Mouse (Mus musculus): ENCODE measurements around the gene 2410004B18Rik. TPM values are rescaled to one million over a fixed set of nuclear protein-coding genes. Genes with fewer than 3 reads are reported as not detected.

2410004B18Rik gene
- polyA plus RNA-seq, 1 experiment from 2014 or later: 45.5 TPM

GRCm38 (mm10) chr3:145944348-145944747 is 6.5 kb downstream of the 2410004B18Rik start:
- Histone ChIP-seq H3K9ac (ENCODE audit: low read length) (no peak overlapping the region; the same call in 1 of the 2 replicates), H3K36me3 (ENCODE audit: control insufficient read depth, insufficient read depth) (peaks cover 22% of the 10 kb centered on the region), H3K4me1 (ENCODE audit: control insufficient read depth, insufficient read depth, low read length) (peaks cover 28% of the 10 kb centered on the region), H3K27me3 (ENCODE audit: control insufficient read depth, insufficient read depth, low read length) (no peaks in the 10 kb centered on the region), H3K9me3 (replicated peaks; ENCODE audit: control insufficient read depth, low read length) (no peaks in the 10 kb centered on the region), H3K4me3 (ENCODE audit: low read length) (no peak overlapping the region), H3K4me2 (ENCODE audit: low read depth, low read length) (no peak overlapping the region), H3K27ac (ENCODE audit: low read length) (no peak overlapping the region)
- WGBS: 66% methylated on average over 7 of the region's 7 CpGs
- no peak for ATAC-seq (replicated peaks; ENCODE audit: extremely low read depth, insufficient read depth, low FRiP score)

DNA sequence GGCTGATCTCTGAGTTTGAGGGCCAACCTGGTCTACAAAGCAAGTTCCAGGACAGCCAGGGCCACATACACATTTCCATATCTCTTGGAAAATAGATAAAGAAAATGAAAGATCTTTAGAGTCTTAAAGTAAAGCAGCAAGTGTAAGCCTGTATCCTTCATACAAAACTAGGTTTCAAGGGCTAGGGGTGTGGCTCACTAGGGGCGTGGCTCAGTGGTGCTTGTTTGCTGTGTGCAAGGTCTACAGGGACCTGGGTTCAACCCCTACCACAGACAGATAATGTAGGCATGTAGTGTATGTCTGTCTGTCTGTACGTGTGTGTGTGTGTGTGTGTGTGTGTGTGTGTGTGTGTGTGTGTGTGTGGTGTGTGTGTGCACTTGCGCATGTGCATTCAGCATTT is 8.1 kb downstream of the 2410004B18Rik start:
- Histone ChIP-seq H3K27ac (ENCODE audit: low read length) (peak overlapping the region; percentile 78), H3K9ac (ENCODE audit: low read length) (no peak overlapping the region), H3K4me2 (ENCODE audit: low read depth, low read length) (no peak overlapping the region), H3K4me3 (ENCODE audit: low read length) (no peak overlapping the region), H3K36me3 (ENCODE audit: control insufficient read depth, insufficient read depth) (peaks cover 17% of the 10 kb centered on the region), H3K9me3 (replicated peaks; ENCODE audit: control insufficient read depth, low read length) (no peaks in the 10 kb centered on the region), H3K4me1 (ENCODE audit: control insufficient read depth, insufficient read depth, low read length) (peaks cover 26% of the 10 kb centered on the region), H3K27me3 (ENCODE audit: control insufficient read depth, insufficient read depth, low read length) (no peaks in the 10 kb centered on the region)
- WGBS: 73% methylated on average over 3 of the region's 3 CpGs
- no peak for ATAC-seq (replicated peaks; ENCODE audit: extremely low read depth, insufficient read depth, low FRiP score)

GRCm38 (mm10) chr3:145946654-145947053 is 8.8 kb downstream of the 2410004B18Rik start:
- Histone ChIP-seq H3K27me3 (ENCODE audit: control insufficient read depth, insufficient read depth, low read length) (no peaks in the 10 kb centered on the region), H3K9ac (ENCODE audit: low read length) (no peak overlapping the region), H3K4me1 (ENCODE audit: control insufficient read depth, insufficient read depth, low read length) (peaks cover 28% of the 10 kb centered on the region), H3K27ac (ENCODE audit: low read length) (peak overlapping the region; percentile 78), H3K4me3 (ENCODE audit: low read length) (no peak overlapping the region), H3K4me2 (ENCODE audit: low read depth, low read length) (peak overlapping the region; percentile 27; the same call in 1 of the 2 replicates), H3K9me3 (replicated peaks; ENCODE audit: control insufficient read depth, low read length) (no peaks in the 10 kb centered on the region), H3K36me3 (ENCODE audit: control insufficient read depth, insufficient read depth) (peaks cover 15% of the 10 kb centered on the region)
- peak; percentile 57 for ATAC-seq (replicated peaks; ENCODE audit: extremely low read depth, insufficient read depth, low FRiP score)
- WGBS: 20% methylated on average over 2 of the region's 2 CpGs

DNA sequence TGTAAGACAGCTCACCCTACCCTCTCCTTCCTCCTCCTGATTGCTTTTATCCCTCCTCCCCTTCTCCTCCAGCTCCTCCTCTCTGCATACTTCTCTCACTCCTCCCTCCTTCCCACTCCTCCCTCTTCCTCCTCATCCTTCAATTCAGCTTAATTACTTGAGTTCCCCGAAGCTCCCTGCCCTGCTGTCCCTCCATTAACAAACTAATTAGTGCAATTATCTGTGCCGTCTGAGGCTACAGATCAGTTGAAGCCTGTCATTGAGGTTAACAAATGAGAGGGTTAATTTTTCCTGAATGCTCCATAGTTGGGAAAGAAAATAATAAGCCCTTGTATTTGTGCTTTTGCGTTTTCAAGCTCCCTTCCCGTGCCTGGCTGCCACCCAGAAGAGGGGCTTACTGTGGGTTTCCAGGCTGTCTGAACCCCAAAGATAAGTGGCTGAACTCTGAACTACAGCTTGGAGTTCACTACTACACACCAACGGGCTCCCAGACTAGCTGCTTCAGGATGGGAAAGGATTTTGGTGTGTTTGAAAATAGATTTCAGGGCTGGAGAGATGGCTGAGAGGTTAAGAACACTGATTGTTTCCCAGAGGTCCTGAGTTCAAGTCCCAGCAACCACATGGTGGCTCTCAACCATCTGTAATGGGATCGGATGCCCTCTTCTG is 9.9 kb downstream of the 2410004B18Rik start:
- Histone ChIP-seq H3K36me3 (ENCODE audit: control insufficient read depth, insufficient read depth) (peaks cover 15% of the 10 kb centered on the region), H3K9me3 (replicated peaks; ENCODE audit: control insufficient read depth, low read length) (no peaks in the 10 kb centered on the region), H3K27ac (ENCODE audit: low read length) (no peak overlapping the region), H3K9ac (ENCODE audit: low read length) (no peak overlapping the region), H3K27me3 (ENCODE audit: control insufficient read depth, insufficient read depth, low read length) (no peaks in the 10 kb centered on the region), H3K4me1 (ENCODE audit: control insufficient read depth, insufficient read depth, low read length) (peaks cover 32% of the 10 kb centered on the region), H3K4me3 (ENCODE audit: low read length) (no peak overlapping the region), H3K4me2 (ENCODE audit: low read depth, low read length) (no peak overlapping the region)
- WGBS: 42% methylated on average over 6 of the region's 6 CpGs
- no peak for ATAC-seq (replicated peaks; ENCODE audit: extremely low read depth, insufficient read depth, low FRiP score)

DNA sequence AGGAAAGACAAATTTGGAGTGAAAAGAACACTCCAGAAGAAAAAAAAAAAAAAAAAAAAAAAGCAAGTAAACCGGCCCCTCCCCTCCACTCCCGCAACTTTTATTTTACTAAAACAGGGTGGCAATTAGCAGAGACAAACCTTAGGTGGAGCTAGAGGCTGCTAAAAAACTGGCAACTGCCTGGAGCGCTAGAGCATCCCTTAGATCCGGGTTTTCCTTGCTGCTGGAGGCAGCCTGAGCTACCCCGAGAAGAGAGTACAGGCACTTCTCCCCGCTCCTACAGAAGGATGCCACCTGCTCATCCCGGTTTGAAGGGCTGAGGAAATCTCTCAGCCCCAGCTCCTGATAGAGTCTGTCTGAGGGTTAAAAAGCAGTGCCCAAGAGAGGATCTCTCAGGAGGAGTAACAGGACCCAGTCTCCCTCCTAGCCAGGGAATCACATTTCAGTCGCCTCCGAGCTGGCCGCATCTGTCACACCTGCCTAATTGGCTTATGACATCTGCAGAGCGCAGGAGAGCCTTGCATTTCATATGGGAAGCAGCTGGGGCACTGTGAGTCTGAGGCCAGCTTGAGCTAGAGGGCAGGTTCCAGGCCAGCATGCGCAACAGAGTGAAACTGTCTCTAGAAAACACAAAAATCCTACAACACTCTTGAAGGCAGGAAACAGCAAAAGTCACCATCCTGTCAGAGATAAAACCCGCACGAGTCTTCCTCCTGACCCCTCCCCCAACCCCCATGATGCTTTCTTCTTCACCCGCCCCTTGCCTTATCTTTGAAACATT is 12.4 kb downstream of the 2410004B18Rik start:
- Histone ChIP-seq H3K9me3 (replicated peaks; ENCODE audit: control insufficient read depth, low read length) (no peaks in the 10 kb centered on the region), H3K4me2 (ENCODE audit: low read depth, low read length) (peak overlapping the region; percentile 61), H3K9ac (ENCODE audit: low read length) (peak overlapping the region; percentile 59), H3K4me3 (ENCODE audit: low read length) (peak overlapping the region; percentile 38), H3K27ac (ENCODE audit: low read length) (peak overlapping the region; percentile 62), H3K4me1 (ENCODE audit: control insufficient read depth, insufficient read depth, low read length) (peaks cover 33% of the 10 kb centered on the region), H3K36me3 (ENCODE audit: control insufficient read depth, insufficient read depth) (no peaks in the 10 kb centered on the region), H3K27me3 (ENCODE audit: control insufficient read depth, insufficient read depth, low read length) (no peaks in the 10 kb centered on the region)
- ATAC-seq (replicated peaks; ENCODE audit: extremely low read depth, insufficient read depth, low FRiP score): peak; percentile 59; the same call in 1 of the 2 replicates
- 9% methylated on average over 15 of the region's 15 CpGs for WGBS

- Histone ChIP-seq H3K36me3 (ENCODE audit: control insufficient read depth, insufficient read depth) (no peaks in the 10 kb centered on the region), H3K9me3 (replicated peaks; ENCODE audit: control insufficient read depth, low read length) (no peaks in the 10 kb centered on the region), H3K4me3 (ENCODE audit: low read length) (peak overlapping the region; percentile 38; the same call in 1 of the 2 replicates), H3K27ac (ENCODE audit: low read length) (peak overlapping the region; percentile 62; the same call in 1 of the 2 replicates), H3K4me1 (ENCODE audit: control insufficient read depth, insufficient read depth, low read length) (peaks cover 33% of the 10 kb centered on the region), H3K9ac (ENCODE audit: low read length) (no peak overlapping the region), H3K4me2 (ENCODE audit: low read depth, low read length) (peak overlapping the region; percentile 61), H3K27me3 (ENCODE audit: control insufficient read depth, insufficient read depth, low read length) (no peaks in the 10 kb centered on the region)
- ATAC-seq (replicated peaks; ENCODE audit: extremely low read depth, insufficient read depth, low FRiP score): no peak
- 33% methylated on average over 5 of the region's 5 CpGs for WGBS
Observed at GRCm38 (mm10) chr3:145950815-145951130, 13.0 kb downstream of the 2410004B18Rik start.

DNA sequence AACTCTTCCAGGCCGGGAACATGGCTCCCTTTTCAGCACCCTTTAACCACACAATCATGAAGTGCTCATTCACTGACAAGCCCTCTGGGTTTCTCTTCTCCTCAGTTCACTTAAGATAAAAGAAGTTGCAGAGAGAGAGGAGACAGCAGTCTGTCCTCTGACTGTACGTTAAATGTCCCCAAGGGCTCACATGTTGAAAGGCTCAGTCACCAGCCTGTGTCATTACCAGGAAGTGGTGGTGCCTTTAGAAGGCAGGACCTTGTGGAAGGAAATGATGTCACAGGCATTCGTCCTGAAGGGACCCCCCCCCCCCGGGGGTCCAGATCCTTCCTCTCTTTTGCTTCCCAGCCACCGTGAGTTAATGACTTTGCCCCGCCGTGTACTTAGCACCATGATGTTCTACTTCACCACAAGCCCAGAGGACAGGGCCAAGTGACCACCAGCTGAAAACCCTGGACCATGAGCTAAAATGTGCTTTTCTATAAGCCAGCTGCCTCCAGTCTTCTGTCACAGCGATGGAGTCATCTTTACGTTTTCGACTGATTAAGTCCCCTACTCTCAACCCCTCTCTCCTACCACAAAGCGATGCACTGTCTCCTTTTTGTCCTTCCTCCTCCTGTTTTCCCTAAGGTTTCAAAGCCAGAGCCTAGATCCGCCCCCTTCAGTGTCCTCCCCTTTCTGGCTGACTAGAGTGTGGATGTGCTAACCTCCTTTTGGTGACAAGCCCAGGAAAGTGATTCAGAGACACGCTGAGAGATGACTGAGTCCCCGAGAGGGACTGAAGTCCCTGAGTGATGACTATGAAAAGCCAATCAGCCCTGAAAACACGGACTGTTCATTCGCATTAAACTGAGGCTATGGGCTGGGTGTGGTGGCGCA is 13.7 kb downstream of the 2410004B18Rik start:
- Histone ChIP-seq H3K36me3 (ENCODE audit: control insufficient read depth, insufficient read depth) (no peaks in the 10 kb centered on the region), H3K27me3 (ENCODE audit: control insufficient read depth, insufficient read depth, low read length) (no peaks in the 10 kb centered on the region), H3K4me1 (ENCODE audit: control insufficient read depth, insufficient read depth, low read length) (peaks cover 27% of the 10 kb centered on the region), H3K4me3 (ENCODE audit: low read length) (no peak overlapping the region), H3K4me2 (ENCODE audit: low read depth, low read length) (peak overlapping the region; percentile 15; the same call in 1 of the 2 replicates), H3K9ac (ENCODE audit: low read length) (no peak overlapping the region), H3K27ac (ENCODE audit: low read length) (peak overlapping the region; percentile 53), H3K9me3 (replicated peaks; ENCODE audit: control insufficient read depth, low read length) (no peaks in the 10 kb centered on the region)
- 58% methylated on average over 17 of the region's 17 CpGs for WGBS
- ATAC-seq (replicated peaks; ENCODE audit: extremely low read depth, insufficient read depth, low FRiP score): 0 out of 2 replicates have a peak, but pooled peaks have one; percentile 15

DNA sequence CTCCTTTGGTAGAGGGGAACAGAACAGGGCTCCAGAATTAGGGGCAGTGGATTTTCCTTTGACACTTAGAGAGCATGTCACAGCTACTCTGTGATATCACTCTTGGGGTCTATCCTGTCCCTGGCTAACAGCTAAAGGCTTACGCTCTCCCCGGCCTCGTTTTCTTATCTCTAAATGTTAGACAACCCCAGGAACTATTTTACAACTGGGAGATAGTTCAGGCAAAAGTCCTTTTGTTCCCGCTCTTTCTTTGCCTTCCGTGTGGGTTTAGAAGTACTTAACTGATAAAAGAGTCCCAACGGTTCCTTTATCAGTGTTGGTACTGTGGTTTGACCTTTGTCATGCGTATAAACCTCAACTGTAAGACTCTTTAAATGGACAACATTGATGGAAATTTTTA is 15.1 kb downstream of the 2410004B18Rik start:
- no peak for ATAC-seq (replicated peaks; ENCODE audit: extremely low read depth, insufficient read depth, low FRiP score)
- 23% methylated on average over 7 of the region's 7 CpGs for WGBS
- no peaks in the 10 kb centered on the region for H3K27me3 ChIP-seq (ENCODE audit: control insufficient read depth, insufficient read depth, low read length)
- no peak overlapping the region for H3K4me2 ChIP-seq (ENCODE audit: low read depth, low read length)
- 0 out of 2 replicates have a peak, but pooled peaks cover 5% of the 10 kb centered on the region for H3K9me3 ChIP-seq (replicated peaks; ENCODE audit: control insufficient read depth, low read length)
- H3K27ac ChIP-seq (ENCODE audit: low read length): peak overlapping the region; percentile 21; the same call in 1 of the 2 replicates
- H3K4me3 ChIP-seq (ENCODE audit: low read length): no peak overlapping the region
- peaks cover 20% of the 10 kb centered on the region for H3K4me1 ChIP-seq (ENCODE audit: control insufficient read depth, insufficient read depth, low read length)
- H3K9ac ChIP-seq (ENCODE audit: low read length): no peak overlapping the region
- H3K36me3 ChIP-seq (ENCODE audit: control insufficient read depth, insufficient read depth): no peaks in the 10 kb centered on the region

All from heart, embryonic 16.5 days (tissue).